Mouse (Mus musculus) E14TG2a.4 (cell line): ENCODE data around the gene Hspa1a.

Experiments used
- CTCF ChIP-seq: conservative IDR thresholded peaks from 2 replicates; pipeline ENCODE4 v1.5.1; 2014; ENCODE audit warnings: low read length
- NANOG ChIP-seq: IDR thresholded peaks from 2 replicates; pipeline ENCODE4 v1.6.1; 2014; ENCODE audit warnings: borderline replicate concordance, low read length, mixed read lengths
- POU5F1 ChIP-seq: IDR thresholded peaks from 2 replicates; pipeline ENCODE4 v1.6.1; 2014; ENCODE audit warnings: low read length, borderline replicate concordance

DNA sequence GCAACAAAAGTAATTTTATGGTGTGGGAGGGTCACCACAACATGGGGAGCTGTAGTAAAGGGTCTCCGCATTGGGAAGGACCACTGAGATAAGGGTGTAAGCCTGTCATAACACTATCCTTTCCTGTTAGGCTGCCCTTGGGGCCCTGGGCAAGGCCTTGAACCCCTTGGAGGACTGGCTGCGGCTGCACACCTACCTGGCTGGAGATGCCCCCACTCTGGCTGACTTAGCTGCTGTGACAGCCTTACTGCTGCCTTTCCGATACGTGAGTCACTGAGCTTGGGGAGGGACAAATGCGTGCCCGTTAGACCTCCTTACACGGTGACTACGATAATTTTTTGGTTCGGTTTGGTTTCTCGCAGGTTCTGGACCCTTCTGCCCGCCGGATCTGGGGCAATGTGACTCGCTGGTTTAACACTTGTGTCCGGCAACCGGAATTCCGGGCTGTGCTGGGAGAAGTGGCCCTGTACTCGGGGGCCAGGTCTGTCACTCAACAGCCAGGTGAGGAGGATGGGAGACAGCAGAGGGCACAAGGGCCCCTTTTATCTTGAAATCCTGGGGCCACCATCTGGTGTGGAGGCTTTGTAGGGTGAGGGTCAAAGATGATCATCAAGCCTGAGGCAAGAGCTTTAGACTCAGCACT, 32.2 kb upstream of the Hspa1a start:
- TF ChIP-seq CTCF, result no peak
- TF ChIP-seq NANOG, result no peak
- no peak for TF ChIP-seq POU5F1
